Mouse (Mus musculus) yolk sac, embryonic 10.5 days (tissue): Measurements from ENCODE around the gene Zfp950.
A peak's percentile ranks its signal among the peaks of the same experiment; 100 is the strongest.
"Not testable (repeated sequence)": the region's sequence is repeated elsewhere in the genome, so short reads cannot be mapped to it uniquely, and the experiment has no call there.

Source experiments
- DNase-seq: peaks from one replicate; pipeline ENCODE4 v3.0.0-alpha.2; 2017; ENCODE audit warnings: low spot score

Zfp950 gene

DNA sequence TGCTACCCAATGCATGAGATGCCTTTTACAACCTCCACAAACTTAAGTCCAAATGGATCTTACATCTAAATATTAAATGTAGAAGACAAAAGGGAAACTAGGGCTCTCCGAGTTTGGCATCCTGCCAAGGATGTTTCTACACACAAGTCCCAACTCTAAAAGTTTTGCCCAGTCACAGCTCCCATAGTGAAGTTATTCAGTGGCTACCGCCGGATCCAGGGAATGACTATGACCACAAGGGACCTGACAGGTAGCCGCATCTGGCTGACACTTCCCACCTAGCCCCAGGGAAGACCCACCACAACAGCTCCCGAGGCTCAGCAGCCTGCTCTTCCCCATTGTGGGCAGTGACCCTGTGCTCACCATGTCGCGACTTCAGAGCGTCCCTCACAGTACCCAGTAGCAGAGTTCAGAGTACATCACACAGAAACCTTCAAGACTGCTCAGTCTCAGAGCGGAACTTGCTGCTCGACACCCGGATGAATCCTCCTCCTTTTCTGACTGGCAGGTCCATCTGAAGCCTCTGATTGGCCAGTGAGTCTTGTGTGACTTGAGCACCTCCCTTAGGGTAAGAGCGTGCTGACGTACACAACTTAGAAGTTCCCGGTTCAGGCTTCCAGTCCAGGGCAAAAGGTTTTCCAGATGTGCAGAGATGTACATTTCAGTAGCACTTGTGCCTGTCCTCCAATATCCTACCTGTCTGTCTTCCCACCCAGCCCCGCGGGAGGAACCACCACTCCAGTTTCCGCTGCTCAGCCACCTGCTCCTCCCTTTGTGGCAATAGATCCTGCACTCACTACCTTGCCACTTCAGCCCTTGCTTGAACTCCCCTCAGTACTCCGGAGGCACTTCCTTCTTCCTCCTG lies at the start of gene Zfp950:
TSS of gene Zfp950 (minus strand) at position 499 of the 865 bp plus-strand sequence.
- DNase-seq, result peak; percentile 90

DNA sequence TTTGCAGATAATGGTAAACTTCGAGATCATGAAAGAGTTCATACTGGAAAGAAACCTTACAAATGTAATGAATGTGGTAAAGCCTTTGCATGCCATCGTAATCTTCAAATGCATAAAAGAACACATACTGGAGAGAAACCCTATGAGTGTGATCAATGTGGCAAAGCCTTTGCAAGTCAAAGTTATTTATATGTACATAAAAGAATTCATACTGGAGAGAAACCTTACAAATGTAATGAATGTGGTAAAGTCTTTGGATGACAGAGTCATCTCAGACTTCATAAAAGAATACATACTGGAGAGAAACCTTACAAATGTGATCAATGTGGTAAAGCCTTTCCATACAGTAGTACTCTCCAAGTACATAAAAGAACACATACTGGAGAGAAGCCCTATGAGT lies 43.0 kb upstream of the Zfp950 start, which contains the start of gene Gm6020:
TSS of gene Gm6020 (plus strand) at position 301 of the 400 bp plus-strand sequence.
- not testable (repeated sequence) for DNase-seq

DNA sequence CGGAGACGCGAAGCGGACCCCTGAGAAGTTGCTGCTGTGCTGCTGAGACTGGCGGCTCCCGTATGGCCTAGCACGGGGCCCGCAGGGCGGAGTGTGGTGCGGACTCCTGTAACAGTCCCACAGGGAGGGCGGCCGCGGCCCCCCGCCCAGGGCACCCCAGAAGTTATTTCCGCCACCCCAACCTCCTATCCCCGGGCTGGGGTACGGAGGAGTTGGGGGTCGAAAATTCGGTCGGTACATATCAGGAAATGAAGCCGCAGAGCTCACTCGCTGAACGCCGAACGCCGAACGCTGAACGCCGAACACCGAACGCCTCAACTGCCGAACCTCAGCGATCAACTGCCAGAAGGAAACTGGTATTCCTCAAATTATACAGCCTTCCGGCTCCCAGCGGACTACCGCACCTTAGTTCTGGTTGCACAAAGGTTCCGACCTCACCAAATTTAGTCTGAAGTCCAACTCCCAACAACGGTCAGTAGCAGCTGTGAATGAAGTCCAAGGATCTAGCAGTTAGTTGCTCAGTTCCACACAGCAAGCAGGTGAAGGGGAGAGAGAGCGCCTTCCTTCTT lies 35.2 kb upstream of the Zfp950 start, which contains the start of gene Gm7102:
TSS of gene Gm7102 (minus strand) at position 554 of the 569 bp plus-strand sequence.
- no peak for DNase-seq

DNA sequence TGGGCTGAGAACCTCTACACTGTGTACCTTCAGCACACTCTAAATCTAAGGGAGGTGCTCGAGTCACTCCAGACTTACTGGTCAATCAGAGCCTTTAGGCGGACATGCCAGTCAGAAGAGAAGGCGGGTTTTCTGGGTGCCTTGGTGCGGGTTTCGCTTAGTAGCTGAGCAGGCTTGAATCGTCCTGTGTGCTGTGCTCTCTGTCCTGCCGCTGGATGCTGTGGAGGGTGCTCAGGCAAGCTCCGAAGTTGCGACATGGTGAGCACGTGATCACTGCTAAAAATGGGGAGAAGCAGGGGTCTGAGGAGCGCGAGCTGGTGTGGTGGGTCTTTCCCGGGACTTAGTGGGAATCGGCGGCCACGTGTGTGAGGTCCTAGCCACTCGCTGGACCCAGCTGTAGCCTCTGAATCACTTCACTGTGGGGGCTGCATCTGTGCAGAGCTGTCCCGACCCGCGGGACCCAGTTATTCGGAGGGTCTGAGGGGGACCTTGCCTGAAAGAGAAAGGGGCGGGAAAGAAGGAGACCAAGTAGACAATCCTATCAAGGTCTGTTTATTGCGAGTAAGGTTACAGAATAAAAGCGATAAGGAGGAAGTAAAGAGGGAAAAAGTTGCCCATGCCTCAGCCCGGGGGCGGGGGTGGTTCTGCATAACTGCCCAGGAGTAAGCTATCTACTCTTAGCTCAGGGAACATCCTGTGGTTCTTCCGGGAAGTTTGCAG lies 11.2 kb upstream of the Zfp950 start:
- no peak for DNase-seq

DNA sequence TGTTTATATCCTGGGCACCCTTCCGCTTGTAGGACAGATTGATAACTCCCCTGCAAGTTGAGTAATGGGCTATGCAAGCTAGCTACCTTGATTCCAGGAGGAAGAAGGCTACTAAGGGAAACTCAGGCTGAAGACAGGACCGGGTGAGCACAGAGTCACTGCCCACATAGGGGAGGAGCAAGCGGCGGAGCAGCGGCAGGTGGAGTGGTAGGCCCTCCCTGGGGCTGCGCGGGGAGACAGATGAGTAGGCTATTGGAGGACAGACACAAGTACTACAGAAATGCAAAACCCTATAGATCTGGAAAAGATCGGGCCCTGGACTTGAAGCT lies 10.7 kb upstream of the Zfp950 start:
- peak; percentile 57 for DNase-seq

DNA sequence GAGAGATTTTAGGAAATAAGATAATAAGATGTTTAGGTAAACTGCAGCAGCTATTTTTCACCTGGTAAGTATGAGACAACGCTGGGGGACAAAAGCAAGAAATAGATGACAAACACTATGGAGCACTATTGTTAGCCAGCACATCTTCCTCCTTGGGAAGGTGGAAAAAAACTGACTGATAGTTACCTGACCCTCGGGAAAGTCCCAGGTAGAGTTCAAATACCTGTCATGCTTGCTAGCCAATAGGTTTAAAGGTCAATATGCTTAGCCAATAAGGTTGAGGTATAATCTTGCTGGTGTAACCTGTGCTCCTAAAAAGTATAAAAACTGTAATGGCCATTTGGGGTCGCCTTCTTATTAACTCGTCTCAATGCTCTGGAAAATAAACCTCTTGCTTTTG lies 659 bp upstream of the Zfp950 start:
- peak; percentile 24 for DNase-seq

DNA sequence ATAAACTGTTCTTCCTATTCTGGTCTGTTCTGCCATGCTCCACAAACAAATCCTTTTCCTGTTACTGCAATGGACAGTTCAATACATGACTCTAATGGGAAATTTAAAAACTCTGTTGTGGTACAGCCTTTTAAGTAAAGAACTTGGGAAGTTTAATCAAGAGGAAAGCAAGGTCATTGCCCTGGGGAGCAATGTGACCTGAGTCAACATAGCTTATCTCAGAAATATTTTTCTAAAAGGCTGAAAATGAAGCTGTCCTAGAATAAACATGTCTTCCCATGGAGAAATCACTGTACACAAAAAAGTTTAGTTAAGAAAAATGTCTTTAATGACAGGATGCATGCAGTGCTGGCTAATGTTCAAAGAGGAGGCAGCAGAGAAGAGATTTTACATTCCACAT lies 2.0 kb downstream of the Zfp950 start:
- DNase-seq, result no peak

DNA sequence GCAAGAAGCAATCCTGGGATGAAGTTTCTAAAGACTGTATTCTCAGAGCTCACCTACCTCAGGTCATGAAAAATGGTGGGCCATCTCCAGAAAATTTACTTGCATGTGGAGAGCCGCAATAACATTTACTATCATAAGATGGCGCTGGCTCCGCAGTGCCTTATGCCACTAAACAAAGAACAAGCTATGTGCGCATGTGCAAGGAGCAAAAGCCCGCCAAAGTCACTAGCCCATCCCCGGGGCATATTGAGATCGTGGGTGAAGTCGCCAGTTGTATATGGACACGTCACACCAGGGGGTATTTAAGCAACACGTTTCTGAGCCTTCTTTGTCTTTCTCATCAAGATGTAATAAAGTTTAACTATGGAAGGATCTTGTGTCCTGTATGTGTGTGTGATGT lies 9.5 kb downstream of the Zfp950 start:
- DNase-seq, result no peak

DNA sequence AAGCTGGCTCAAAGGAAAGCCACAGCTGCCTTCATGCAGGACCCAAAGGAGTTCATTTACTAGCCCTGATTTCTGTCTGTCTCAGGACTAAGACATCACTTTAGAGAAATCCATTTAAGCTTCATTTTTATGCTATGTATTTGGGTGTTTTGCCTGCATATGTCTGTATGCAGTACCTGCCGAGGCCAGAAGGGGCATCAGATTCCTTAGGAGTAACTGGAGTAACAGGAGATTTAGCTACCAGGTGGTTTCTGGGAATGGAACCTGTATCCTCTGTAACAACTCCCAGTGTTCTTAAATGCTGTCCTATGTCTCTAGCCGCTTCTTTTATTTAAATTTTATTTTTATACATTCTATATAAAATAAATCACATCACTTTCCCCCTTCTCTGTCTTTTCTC lies 30.5 kb downstream of the Zfp950 start:
- DNase-seq, result no peak

DNA sequence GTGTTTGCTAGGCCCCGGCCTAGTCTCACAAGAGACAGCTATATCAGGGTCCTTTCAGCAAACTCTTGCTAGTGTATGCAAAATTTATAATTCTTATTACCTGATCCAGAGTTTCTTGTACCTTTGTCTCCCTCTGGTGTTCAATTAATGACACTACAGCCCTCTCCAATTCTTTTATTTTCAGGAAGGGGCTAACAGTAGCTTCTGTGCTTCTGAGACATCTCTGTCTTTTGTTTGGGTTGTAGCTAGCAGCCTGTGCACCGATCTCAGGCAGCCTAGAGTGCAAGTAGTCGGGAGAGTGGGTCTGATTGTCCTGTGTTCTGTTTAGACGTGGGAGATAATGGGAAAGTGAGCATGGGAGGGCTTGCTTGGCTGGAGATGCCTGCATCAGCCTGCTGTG lies 42.9 kb downstream of the Zfp950 start:
- DNase-seq, result no peak

DNA sequence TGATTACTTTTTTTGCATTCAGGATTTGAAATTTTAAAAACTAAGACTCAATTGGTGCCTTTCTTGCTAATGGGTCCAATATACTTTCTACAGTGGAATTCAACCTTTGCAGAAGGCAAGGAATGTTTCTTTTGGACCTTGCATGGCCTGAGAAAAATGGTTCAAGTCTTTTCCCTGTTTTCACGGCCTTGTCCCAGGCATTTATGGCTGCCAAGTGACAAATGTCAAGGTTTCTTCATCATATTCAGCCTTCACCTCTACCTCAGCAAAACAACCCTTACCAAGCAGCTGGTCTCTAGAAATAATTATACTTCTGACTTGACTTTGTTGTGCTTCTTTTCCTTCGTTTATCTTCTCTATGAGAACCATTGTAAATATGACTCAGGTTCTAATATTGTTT lies 43.9 kb downstream of the Zfp950 start:
- DNase-seq, result no peak

DNA sequence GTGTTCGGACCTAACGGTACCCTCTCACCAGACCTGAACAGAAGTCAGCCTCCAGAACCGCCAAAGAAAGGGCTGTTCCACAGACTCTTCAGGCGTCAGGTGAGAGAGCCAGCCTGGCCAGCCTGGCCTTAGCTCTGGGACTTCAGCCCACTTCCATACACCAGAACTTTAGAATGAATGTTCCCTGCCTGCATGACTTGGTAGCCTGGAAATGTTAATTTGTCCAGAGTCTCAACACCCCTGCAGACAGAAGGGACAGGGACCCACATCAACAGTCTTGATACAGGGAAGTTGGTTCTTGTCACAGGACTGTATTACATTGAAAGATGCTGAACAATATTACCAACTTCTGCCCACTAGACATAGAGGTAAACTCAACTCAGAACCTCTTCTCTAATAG lies 50.1 kb downstream of the Zfp950 start:
- DNase-seq, result no peak

DNA sequence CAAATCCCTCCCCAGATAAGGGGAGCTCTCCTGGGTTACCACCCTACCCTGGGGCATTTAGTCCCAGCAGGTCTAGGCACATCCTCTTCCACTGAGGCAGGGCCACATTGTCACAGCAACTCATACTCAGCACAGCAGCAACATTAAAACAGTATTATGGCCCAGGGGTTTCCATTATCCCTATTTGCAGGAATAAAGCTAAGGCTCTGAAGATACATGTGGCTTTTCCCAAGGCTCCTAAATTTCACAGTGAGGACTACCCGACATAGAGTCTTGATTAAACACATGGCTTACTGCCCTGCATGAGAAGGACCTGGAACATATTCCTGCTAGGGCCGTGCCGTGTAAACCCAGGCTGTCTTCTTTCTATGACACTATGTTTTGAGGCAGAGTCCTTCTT lies 51.6 kb downstream of the Zfp950 start:
- no peak for DNase-seq

DNA sequence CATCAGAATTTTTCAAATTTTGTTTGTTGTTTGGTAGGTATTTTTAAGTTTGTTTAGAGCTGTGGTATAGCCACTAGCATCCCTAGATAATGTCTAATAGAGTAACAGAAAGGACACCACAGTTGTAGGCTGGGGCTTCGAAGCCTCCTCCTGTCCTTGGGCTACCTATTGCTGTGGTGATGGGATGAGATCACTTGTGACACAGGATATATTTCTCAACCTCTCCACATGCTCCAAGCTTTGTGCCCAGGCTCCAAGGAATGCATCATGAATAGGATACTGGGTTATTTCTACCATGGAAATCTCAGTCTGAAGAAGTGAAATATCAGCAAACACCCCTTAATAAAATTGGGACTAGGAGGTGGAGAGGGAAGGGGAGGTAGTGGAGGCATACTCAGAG lies 52.9 kb downstream of the Zfp950 start:
- DNase-seq, result no peak

DNA sequence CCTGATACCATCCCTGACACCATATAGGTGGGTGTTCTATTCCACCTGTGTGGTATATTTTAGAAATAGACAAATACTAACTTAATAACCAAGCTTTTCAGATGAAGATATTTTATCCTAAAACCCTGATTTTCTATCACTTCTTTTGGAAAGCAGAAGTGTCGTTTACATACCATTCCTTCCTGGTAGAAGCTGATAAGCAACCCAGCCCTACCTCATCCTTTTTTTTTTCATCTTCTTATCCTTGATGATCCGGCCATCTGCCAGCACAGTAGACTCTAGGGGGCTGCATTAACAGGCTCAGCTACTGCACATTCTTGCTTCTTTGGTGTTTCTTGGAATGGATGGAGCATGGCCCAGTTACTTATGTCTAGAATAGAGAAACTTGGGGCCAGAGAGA lies 55.4 kb downstream of the Zfp950 start:
- no peak for DNase-seq

DNA sequence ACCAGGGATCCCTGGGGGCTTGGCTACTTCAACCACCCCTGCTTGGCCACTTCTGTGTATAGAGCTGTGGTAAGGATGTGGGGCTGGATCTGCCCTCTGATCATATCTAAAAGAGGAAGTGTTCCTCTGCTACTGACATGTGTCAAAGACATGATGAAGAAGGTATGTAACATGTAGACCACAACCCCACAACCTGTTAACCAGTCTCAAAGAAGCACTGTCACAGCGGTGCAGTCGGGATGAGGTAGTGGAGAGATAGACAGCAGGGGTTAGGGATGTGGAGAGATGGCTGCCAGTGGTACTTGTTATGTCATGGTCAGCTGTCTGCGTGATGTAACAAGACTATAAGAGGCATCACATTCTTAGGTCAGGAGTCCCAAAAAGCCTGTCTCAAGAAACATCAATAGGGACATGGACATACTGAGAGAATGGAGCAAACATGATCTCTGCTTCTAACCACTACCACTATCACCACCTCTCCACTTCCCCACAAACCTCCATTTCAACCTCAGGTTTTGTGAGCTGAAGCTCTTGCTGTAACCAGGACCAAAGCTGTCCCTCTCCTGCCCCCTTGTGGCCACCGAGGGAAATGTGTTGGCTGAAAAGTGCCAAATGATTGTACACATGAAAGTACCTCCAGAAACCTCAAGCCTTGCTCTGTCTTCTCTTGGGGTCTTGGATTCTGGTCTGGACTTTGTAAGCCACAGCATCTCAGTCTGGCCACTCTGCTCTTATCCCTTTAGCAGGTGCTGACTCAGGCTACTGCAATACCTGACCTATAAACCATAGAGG lies 56.3 kb downstream of the Zfp950 start:
- peak; percentile 52 for DNase-seq

DNA sequence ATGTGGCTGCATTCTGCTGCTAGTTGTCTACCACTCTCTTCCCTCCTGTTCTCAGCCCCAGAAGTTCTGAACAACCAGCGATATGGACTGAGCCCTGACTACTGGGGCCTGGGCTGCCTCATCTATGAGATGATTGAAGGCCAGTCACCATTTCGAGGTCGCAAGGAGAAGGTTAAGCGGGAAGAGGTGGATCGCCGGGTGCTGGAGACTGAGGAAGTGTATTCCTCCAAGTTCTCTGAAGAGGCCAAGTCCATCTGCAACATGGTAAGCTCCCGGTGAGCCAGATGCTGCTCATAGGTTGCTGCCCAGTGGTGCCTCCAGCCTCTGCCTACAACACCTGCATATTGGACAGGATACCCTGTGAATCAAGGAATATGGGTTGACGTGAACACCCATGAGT lies 57.6 kb downstream of the Zfp950 start:
- no peak for DNase-seq

DNA sequence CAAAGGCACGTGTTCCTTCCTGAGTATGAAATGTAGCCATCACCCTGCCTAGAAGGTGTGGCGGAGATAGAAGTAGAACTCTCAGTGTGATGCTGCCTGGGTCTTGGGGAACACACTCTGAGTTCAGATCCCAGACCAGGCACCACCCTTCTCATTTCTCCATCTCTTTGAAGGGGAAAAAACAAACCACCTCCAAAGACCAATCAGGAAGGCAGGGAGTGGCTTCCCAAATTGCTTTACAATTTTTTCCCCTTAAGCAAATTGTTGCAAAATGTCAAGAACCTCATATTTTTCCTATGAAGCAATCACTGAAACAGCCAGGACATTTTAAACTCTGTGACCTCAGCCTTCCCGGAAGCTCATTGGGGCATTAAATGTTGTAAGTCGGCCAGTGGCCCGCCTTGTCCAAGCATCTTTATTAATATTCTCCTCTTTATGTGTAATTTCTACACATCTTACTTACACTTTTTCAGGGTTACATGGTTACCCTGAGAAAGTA lies 60.3 kb downstream of the Zfp950 start:
- no peak for DNase-seq

DNA sequence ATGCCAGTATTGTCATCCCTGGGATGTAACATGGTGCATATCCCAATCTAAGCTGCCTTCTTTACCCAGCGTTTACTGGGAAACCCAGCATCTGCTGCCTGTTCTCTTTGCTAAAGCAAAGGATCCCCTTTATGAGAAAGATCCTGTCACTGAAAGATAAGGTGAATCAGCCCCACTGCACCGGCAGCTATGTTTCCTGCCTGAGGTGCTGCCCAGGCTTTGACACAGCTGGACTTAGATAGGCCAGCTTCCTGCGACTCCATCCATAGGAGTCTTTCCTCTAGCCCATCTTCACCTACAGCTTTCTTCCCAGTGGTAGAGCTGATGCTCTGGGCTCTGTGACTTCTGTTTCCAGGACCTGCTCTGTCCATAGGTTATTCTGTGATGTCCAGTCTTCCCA lies 62.0 kb downstream of the Zfp950 start:
- no peak for DNase-seq

DNA sequence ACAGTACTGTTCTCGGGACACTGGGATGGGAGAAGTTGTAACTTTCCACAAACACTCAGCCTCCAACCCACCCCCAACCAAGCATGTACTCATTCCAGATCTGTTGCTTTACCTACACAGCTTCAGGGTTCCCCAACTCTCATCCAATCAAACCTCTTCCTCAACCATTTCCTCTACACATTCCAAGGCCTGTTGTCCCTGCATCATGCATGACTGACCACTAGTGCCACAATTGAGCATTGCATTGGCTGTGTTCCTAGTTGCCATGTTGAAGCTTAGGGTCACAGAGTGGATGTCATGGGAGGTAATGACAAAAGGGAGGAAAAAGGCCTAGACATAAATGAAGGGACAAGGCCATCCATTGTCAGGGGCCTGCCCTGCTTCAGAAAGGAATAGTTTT lies 75.6 kb downstream of the Zfp950 start:
- no peak for DNase-seq

DNA sequence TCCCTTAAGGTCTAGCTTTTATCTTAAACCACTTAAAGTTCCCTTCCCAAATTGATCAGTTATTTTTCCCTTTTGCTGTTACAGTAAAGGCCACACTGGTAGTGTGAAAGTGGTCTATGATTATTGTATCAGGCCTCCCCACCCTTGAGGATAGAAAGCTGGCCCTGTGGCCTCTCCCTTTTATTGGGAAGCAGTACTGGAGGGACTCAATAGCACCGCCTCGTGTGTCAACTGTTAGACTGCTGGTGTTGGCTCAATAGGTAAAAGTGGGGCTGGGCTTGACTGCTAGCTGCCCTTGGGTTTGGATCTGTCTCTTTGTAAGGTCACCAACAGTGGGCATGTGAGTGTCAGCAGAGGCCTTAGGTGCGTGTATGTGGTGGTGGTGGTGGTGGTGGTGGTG lies 76.3 kb downstream of the Zfp950 start:
- DNase-seq, result no peak

DNA sequence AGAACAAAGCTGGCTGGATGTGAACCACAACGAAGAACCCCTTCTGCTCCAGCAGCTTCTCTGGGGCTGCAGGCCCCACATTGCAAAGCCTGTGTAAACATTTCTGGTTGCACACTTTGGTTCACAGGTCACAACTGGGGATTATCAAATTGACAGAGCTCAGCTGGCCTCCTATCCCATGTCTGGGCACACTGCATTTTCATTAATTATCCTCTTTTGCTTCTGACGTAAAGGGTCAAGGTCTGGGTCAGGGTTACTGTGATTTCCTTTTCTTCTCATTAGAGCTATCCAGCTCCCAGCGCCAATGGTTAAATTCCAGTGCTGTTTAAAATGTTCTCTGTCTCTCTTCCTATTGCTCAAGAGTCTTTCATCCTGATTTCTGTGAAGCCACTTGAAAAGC lies 83.1 kb downstream of the Zfp950 start:
- peak; percentile 63 for DNase-seq
